29 mouse cellular contexts compared by ENCODE assay signal in the genomic region with DNA sequence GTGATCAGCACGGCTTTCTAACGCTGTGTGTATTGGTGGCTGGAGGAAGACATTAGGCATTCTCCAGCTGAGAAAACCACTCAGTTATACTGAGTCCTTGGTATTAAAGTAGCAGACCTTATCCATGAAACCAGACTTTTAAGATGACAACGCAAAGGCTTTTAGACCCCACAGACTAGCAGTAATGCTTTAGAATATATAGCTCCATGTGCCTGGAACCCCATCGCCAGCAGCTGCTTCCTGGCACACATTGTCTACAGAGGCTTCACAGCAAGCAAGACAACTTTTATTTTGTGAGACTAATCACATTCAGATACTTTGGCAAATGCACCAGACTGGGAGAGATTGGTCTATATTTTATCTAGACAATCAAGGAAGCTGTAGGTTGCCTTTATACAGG. TPM values are rescaled to one million over a fixed set of nuclear protein-coding genes. Genes with fewer than 3 reads are reported as not detected.
"Had no signal": no experiment of that assay in that cellular context is flagged by ENCODE, and none has a peak within 500 bp of the region (broad histone marks: within the 10 kb centered on the region; RNA-seq: fewer than 3 reads in every experiment).

No protein-coding gene starts in this region.

- H3K4me2 ChIP-seq: heart, embryonic 11.5 days; heart, embryonic 13.5 days; heart, embryonic 15.5 days; hindbrain, embryonic 12.5 days; hindbrain, embryonic 14.5 days; kidney, embryonic 15.5 days; limb, embryonic 13.5 days had no signal

- DNase-seq: gastrocnemius, postnatal 14 days; gastrocnemius, postnatal 36 days; heart, adult 11 months; heart, adult 2 months; heart, postnatal 14 days; heart, postnatal 36 days; kidney, adult 11 months; kidney, adult 2 months; kidney, adult 9 months; kidney, postnatal 14 days; kidney, postnatal 36 days; layer of hippocampus, adult 9-11 months; layer of hippocampus, postnatal 36 days; left cerebral cortex, postnatal 4 days had no signal

- H3K4me1 ChIP-seq: heart, embryonic 15.5 days; hindbrain, embryonic 12.5 days; kidney, embryonic 15.5 days had no signal

- ATAC-seq: forebrain, embryonic 16.5 days; hindbrain, embryonic 16.5 days; intestine, embryonic 16.5 days had no signal

- H3K36me3 ChIP-seq: heart, embryonic 15.5 days; hindbrain, embryonic 12.5 days; kidney, embryonic 15.5 days; limb, embryonic 13.5 days had no signal

- H3K9me3 ChIP-seq: heart, embryonic 13.5 days; heart, embryonic 15.5 days; hindbrain, embryonic 12.5 days; kidney, embryonic 15.5 days; limb, embryonic 13.5 days had no signal

- H3K27me3 ChIP-seq: heart, embryonic 13.5 days; heart, embryonic 15.5 days; hindbrain, embryonic 12.5 days; kidney, embryonic 15.5 days; limb, embryonic 13.5 days had no signal

- H3K4me3 ChIP-seq: heart, adult 2 months; heart, embryonic 13.5 days; heart, embryonic 15.5 days; hindbrain, embryonic 12.5 days; kidney, embryonic 15.5 days; limb, embryonic 13.5 days had no signal

- H3K27ac ChIP-seq: heart, adult 2 months; heart, embryonic 13.5 days; heart, embryonic 15.5 days; hindbrain, embryonic 12.5 days; hindbrain, embryonic 14.5 days; kidney, embryonic 15.5 days; kidney, postnatal 0 days; limb, embryonic 13.5 days had no signal

- H3K9ac ChIP-seq: heart, embryonic 13.5 days; heart, embryonic 15.5 days; hindbrain, embryonic 12.5 days; hindbrain, embryonic 14.5 days; kidney, embryonic 15.5 days; limb, embryonic 13.5 days had no signal

RNA-seq across cellular contexts. Expression of a gene that starts 35.8 kb away (rescaled TPM):
- polyA plus RNA-seq: forebrain, embryonic 16.5 days; gonadal fat pad, adult 2 months; heart, adult 2 months; heart, postnatal 0 days; hindbrain, embryonic 12.5 days; hindbrain, embryonic 16.5 days; large intestine, adult 2 months; limb, embryonic 11.5 days; limb, embryonic 13.5 days had no signal
